Mouse (Mus musculus): ENCODE data around the gene Tagln2. TPM values are rescaled to one million over a fixed set of nuclear protein-coding genes. Genes with fewer than 3 reads are reported as not detected.

Gene Tagln2
- polyA plus RNA-seq, 1 experiment from 2014 or later = 41.1 TPM

- DNase-seq (ENCODE audit: low spot score) (no peak), ATAC-seq (ENCODE audit: low FRiP score) (no peak; the same call in 1 of the 2 replicates)
- Histone ChIP-seq H3K4me1 (replicated peaks; ENCODE audit: control insufficient read depth, insufficient read depth, low read length) (peaks cover 13% of the 10 kb centered on the region), H3K4me3 (ENCODE audit: low read depth, low read length) (no peak overlapping the region), H3K9ac (ENCODE audit: low read depth, low read length) (no peak overlapping the region), H3K27me3 (ENCODE audit: control insufficient read depth, insufficient read depth, low read length) (peaks cover 18% of the 10 kb centered on the region), H3K36me3 (ENCODE audit: control insufficient read depth, insufficient read depth, low read length) (no peaks in the 10 kb centered on the region), H3K27ac (ENCODE audit: low read depth, low read length) (no peak overlapping the region), H3K4me2 (replicated peaks; ENCODE audit: low read depth, low read length) (no peak overlapping the region), H3K9me3 (ENCODE audit: control insufficient read depth, low read length) (no peaks in the 10 kb centered on the region)
- WGBS = 36% methylated on average over 14 of the region's 14 CpGs
These were observed 3.5 kb downstream of the Tagln2 start for GRCm38 (mm10) chr1:172503111-172503997.

GRCm38 (mm10) chr1:172504756-172505155 lies 4.9 kb downstream of the Tagln2 start:
- no peaks in the 10 kb centered on the region for H3K36me3 ChIP-seq (ENCODE audit: control insufficient read depth, insufficient read depth, low read length)
- DNase-seq (ENCODE audit: low spot score) (no peak), ATAC-seq (ENCODE audit: low FRiP score) (no peak)
- no peak overlapping the region for H3K9ac ChIP-seq (ENCODE audit: low read depth, low read length)
- H3K9me3 ChIP-seq (ENCODE audit: control insufficient read depth, low read length) = no peaks in the 10 kb centered on the region
- H3K27me3 ChIP-seq (ENCODE audit: control insufficient read depth, insufficient read depth, low read length) = peaks cover 18% of the 10 kb centered on the region
- H3K4me3 ChIP-seq (ENCODE audit: low read depth, low read length) = no peak overlapping the region
- H3K4me2 ChIP-seq (replicated peaks; ENCODE audit: low read depth, low read length) = no peak overlapping the region
- H3K4me1 ChIP-seq (replicated peaks; ENCODE audit: control insufficient read depth, insufficient read depth, low read length) = peaks cover 13% of the 10 kb centered on the region
- WGBS = 86% methylated on average over 8 of the region's 8 CpGs
- no peak overlapping the region for H3K27ac ChIP-seq (ENCODE audit: low read depth, low read length)

DNA sequence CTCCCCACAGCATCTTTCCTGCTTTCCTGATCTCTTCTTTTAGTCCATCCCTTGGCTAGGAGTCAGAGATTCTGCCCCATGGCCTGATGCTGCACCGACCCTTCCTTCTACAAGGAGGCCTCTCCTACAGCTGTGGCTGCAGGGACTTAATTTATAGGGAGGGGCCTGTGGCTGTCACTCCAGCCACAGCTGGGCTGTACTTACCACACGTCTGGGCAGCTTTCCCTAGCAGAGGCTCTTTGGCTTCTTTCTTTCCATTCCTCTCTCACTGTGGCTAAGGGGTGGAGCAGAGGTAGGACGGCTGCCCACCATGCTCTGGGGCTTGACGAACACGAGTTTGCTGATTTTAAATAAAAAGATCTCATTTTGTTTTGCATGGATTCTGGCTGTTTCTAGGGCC lies 7.2 kb downstream of the Tagln2 start:
- Histone ChIP-seq H3K9me3 (ENCODE audit: control insufficient read depth, low read length) (no peaks in the 10 kb centered on the region), H3K4me1 (replicated peaks; ENCODE audit: control insufficient read depth, insufficient read depth, low read length) (peaks cover 6% of the 10 kb centered on the region; the same call in 1 of the 2 replicates), H3K27ac (ENCODE audit: low read depth, low read length) (no peak overlapping the region), H3K4me3 (ENCODE audit: low read depth, low read length) (no peak overlapping the region), H3K4me2 (replicated peaks; ENCODE audit: low read depth, low read length) (no peak overlapping the region), H3K9ac (ENCODE audit: low read depth, low read length) (no peak overlapping the region), H3K36me3 (ENCODE audit: control insufficient read depth, insufficient read depth, low read length) (no peaks in the 10 kb centered on the region), H3K27me3 (ENCODE audit: control insufficient read depth, insufficient read depth, low read length) (no peaks in the 10 kb centered on the region; the same call in none of the 2 replicates)
- DNase-seq (ENCODE audit: low spot score) (no peak), ATAC-seq (ENCODE audit: low FRiP score) (no peak)
- 62% methylated on average over 5 of the region's 5 CpGs for WGBS

- Histone ChIP-seq H3K27ac (ENCODE audit: low read depth, low read length) (no peak overlapping the region), H3K9me3 (ENCODE audit: control insufficient read depth, low read length) (no peaks in the 10 kb centered on the region), H3K9ac (ENCODE audit: low read depth, low read length) (no peak overlapping the region), H3K4me3 (ENCODE audit: low read depth, low read length) (no peak overlapping the region), H3K4me1 (replicated peaks; ENCODE audit: control insufficient read depth, insufficient read depth, low read length) (peaks cover 4% of the 10 kb centered on the region; the same call in 1 of the 2 replicates), H3K27me3 (ENCODE audit: control insufficient read depth, insufficient read depth, low read length) (no peaks in the 10 kb centered on the region; the same call in 1 of the 2 replicates), H3K4me2 (replicated peaks; ENCODE audit: low read depth, low read length) (no peak overlapping the region), H3K36me3 (ENCODE audit: control insufficient read depth, insufficient read depth, low read length) (no peaks in the 10 kb centered on the region)
- DNase-seq (ENCODE audit: low spot score) = no peak
- ATAC-seq (ENCODE audit: low FRiP score) = no peak
- WGBS = 79% methylated on average over 3 of the region's 3 CpGs
These were observed 7.9 kb downstream of the Tagln2 start for GRCm38 (mm10) chr1:172507701-172508100.

- ATAC-seq (ENCODE audit: low FRiP score) (no peak), DNase-seq (ENCODE audit: low spot score) (no peak)
- Histone ChIP-seq H3K4me1 (replicated peaks; ENCODE audit: control insufficient read depth, insufficient read depth, low read length) (no peaks in the 10 kb centered on the region; the same call in 1 of the 2 replicates), H3K9ac (ENCODE audit: low read depth, low read length) (no peak overlapping the region), H3K9me3 (ENCODE audit: control insufficient read depth, low read length) (no peaks in the 10 kb centered on the region), H3K4me2 (replicated peaks; ENCODE audit: low read depth, low read length) (no peak overlapping the region), H3K4me3 (ENCODE audit: low read depth, low read length) (no peak overlapping the region), H3K36me3 (ENCODE audit: control insufficient read depth, insufficient read depth, low read length) (no peaks in the 10 kb centered on the region), H3K27me3 (ENCODE audit: control insufficient read depth, insufficient read depth, low read length) (no peaks in the 10 kb centered on the region; the same call in 1 of the 2 replicates), H3K27ac (ENCODE audit: low read depth, low read length) (no peak overlapping the region)
- WGBS = 49% methylated on average over 2 of the region's 2 CpGs
These were observed 8.3 kb downstream of the Tagln2 start for GRCm38 (mm10) chr1:172508172-172508571.

DNA sequence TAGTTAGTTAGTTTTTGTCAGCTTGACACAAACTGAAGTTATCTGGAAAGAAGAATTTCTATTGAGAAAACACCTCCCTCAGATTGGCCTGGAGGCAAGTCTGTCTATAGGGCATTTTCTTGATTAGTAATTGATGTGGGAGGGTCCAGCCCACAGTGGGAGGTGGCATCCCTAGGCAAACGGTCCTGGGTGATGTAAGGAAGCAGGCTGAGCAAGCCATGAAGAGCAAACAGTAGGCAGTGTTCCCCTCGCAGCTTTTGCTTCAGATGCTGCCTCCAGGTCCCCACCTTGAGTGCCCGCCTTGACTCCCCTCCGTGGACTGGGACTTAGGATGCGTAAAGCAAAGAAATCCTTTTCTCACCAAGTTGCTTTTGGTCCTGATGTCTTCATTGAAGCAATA lies 9.4 kb downstream of the Tagln2 start:
- WGBS = 74% methylated on average over 5 of the region's 5 CpGs

DNA sequence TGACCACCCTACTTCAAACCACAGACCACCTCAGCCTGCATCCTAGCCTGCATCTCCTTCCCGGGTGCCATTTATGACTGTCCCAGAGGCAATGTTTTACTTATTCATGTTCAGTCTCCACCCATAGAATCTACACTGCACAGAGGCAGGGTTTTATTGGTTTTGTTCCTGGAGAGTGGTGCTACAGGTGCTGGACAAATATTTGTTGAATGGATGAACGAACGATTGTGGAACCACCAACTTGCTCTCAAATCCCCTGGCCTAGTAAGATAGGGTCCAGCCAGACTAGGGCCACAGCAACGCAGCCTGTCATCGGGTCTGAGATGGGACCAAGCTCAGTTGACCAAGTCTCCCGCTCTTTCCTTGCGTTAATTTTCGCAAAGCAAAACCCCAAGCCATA lies 10.1 kb downstream of the Tagln2 start:
- H3K4me2 ChIP-seq (replicated peaks; ENCODE audit: low read depth, low read length) = no peak overlapping the region
- WGBS = 51% methylated on average over 8 of the region's 8 CpGs
- H3K9ac ChIP-seq (ENCODE audit: low read depth, low read length) = no peak overlapping the region
- H3K27me3 ChIP-seq (ENCODE audit: control insufficient read depth, insufficient read depth, low read length) = no peaks in the 10 kb centered on the region
- no peaks in the 10 kb centered on the region for H3K9me3 ChIP-seq (ENCODE audit: control insufficient read depth, low read length)
- H3K36me3 ChIP-seq (ENCODE audit: control insufficient read depth, insufficient read depth, low read length) = no peaks in the 10 kb centered on the region
- ATAC-seq (ENCODE audit: low FRiP score) (no peak), DNase-seq (ENCODE audit: low spot score) (no peak)
- H3K4me1 ChIP-seq (replicated peaks; ENCODE audit: control insufficient read depth, insufficient read depth, low read length) = no peaks in the 10 kb centered on the region
- H3K4me3 ChIP-seq (ENCODE audit: low read depth, low read length) = no peak overlapping the region
- H3K27ac ChIP-seq (ENCODE audit: low read depth, low read length) = no peak overlapping the region

More for the DNA sequence above, 9.4 kb downstream of the Tagln2 start:
- no peaks in the 10 kb centered on the region for H3K27me3 ChIP-seq (ENCODE audit: control insufficient read depth, insufficient read depth, low read length)
- no peak overlapping the region for H3K4me3 ChIP-seq (ENCODE audit: low read depth, low read length)
- no peaks in the 10 kb centered on the region for H3K36me3 ChIP-seq (ENCODE audit: control insufficient read depth, insufficient read depth, low read length)
- H3K9me3 ChIP-seq (ENCODE audit: control insufficient read depth, low read length) = no peaks in the 10 kb centered on the region
- DNase-seq (ENCODE audit: low spot score) (no peak), ATAC-seq (ENCODE audit: low FRiP score) (no peak)
- no peak overlapping the region for H3K4me2 ChIP-seq (replicated peaks; ENCODE audit: low read depth, low read length)
- no peak overlapping the region for H3K27ac ChIP-seq (ENCODE audit: low read depth, low read length)
- H3K4me1 ChIP-seq (replicated peaks; ENCODE audit: control insufficient read depth, insufficient read depth, low read length) = no peaks in the 10 kb centered on the region
- no peak overlapping the region for H3K9ac ChIP-seq (ENCODE audit: low read depth, low read length)

DNA sequence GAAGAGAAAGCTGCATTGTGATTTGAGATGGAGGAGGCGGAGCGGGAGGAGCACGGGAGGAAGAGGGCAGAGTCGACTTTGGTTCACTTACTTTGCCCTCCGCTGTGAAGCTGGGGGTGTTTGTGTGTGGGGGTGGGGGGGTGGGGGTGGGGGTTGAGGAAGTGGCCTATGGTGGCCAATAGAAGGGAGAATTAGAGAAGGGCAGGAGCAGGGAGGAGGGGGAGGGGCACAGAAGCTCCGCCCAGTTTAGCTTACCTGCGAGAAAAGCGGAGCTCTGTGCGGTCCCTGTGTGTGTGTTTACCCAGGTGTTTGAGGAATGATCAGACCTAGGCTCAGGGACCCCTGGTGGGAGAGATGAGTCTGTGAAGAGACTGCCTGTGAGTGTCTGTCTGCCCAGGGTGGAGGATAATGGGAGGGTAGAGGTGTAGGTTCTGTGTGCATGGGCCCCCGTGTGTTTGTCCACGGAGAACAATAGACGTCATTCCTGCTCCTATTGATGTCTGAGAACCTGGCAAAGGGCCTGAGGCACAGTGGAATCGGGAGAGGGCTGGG lies 10.7 kb downstream of the Tagln2 start:
- no peak overlapping the region for H3K4me2 ChIP-seq (replicated peaks; ENCODE audit: low read depth, low read length)
- H3K27me3 ChIP-seq (ENCODE audit: control insufficient read depth, insufficient read depth, low read length) = no peaks in the 10 kb centered on the region
- no peak overlapping the region for H3K4me3 ChIP-seq (ENCODE audit: low read depth, low read length)
- no peak for DNase-seq (ENCODE audit: low spot score)
- no peaks in the 10 kb centered on the region for H3K4me1 ChIP-seq (replicated peaks; ENCODE audit: control insufficient read depth, insufficient read depth, low read length)
- H3K9ac ChIP-seq (ENCODE audit: low read depth, low read length) = no peak overlapping the region
- H3K36me3 ChIP-seq (ENCODE audit: control insufficient read depth, insufficient read depth, low read length) = no peaks in the 10 kb centered on the region
- WGBS = 24% methylated on average over 13 of the region's 13 CpGs
- no peak overlapping the region for H3K27ac ChIP-seq (ENCODE audit: low read depth, low read length)
- ATAC-seq (ENCODE audit: low FRiP score) = peak; percentile 36; the same call in 1 of the 2 replicates
- no peaks in the 10 kb centered on the region for H3K9me3 ChIP-seq (ENCODE audit: control insufficient read depth, low read length)
